Mouse (Mus musculus) heart, postnatal 14 days (tissue): ENCODE data around the gene Zscan29. TPM values are rescaled to one million over a fixed set of nuclear protein-coding genes. Genes with fewer than 3 reads are reported as not detected.

Source experiments
- DNase-seq, 2 experiments: peaks; one replicate each; pipeline ENCODE4 v3.0.0; 2021 to 2022
- intact Hi-C: fragments of 180-260 bp; cut with DNase I; formaldehyde crosslinking; loops from one replicate; pipeline ENCODE4 v1.15.1; 2025
- long read RNA-seq, 2 experiments: library from polyadenylated mRNA; stranded (forward); transcript quantifications; one replicate each; pipeline ENCODE4 v2.0.0; 2021
- total RNA-seq, 2 experiments: library from RNA; stranded (reverse); gene quantifications; 2 replicates each; pipeline ENCODE4 v1.2.3; 2021

Zscan29 gene
- 1 to 10 TPM; 7.6 to 8.5 TPM for total RNA-seq
- long read RNA-seq, experiment 1, transcript Zscan29-203 (2 exons, 2,894 nt), result major isoform, 5 of 13 reads
- long read RNA-seq, experiment 1, partial matches to known transcripts, result 8 of 13 reads
- long read RNA-seq, experiment 1, other reads (novel, unspliced or antisense), result 0 of 13 reads
- long read RNA-seq, experiment 2, full-length matches to known transcripts, result 9 of 17 reads
- long read RNA-seq, experiment 2, partial matches to known transcripts, result 6 of 17 reads
- long read RNA-seq, experiment 2, other reads (novel, unspliced or antisense), result 2 of 17 reads

DNA sequence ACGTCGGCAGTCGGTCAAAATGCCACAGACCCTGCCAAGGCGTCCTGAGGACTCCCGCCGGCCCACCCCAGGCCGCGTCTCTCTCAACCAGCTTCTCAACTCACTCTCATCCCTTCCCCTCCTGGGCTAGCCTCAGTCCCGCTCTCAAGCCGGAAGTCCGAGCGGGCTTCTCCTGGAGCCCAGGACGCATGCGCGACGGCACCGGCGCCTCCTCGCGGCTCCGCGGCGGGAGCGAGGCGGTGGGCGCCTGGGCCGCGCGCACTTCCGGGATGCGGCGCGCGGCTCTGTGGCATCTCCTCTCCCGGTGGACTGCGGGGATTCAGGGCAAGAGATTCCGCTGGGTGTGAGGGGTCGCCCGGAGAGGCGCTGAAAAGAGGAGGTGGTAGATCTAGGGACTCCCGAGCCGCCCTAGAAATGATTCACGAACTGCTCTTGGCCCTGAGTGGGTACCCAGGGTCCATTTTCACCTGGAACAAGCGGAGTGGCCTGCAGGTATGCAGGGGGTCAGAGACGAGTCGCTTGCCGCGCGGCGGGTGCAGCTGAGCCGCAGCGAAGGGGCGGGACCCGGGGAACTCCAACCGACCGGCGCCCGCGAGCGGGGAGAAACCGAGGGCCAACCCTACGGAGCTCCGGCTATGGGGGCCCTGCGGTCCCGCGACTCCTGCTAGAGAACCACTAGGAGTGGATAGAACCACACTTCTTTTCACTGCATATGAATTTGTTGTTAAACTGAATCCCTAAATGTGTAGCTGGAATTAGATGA is at the start of gene Zscan29:
Gene Zscan29, minus strand, starts transcription at position 146 of the 763 bp plus-strand sequence.
- DNase-seq, result peak; percentile 94 to 95
- intact Hi-C loops, result no loop called here

GRCm38 (mm10) chr2:121219994-121220393 is 49.1 kb upstream of the Zscan29 start:
- intact Hi-C loops, result no loop called here
- no peak for DNase-seq

DNA sequence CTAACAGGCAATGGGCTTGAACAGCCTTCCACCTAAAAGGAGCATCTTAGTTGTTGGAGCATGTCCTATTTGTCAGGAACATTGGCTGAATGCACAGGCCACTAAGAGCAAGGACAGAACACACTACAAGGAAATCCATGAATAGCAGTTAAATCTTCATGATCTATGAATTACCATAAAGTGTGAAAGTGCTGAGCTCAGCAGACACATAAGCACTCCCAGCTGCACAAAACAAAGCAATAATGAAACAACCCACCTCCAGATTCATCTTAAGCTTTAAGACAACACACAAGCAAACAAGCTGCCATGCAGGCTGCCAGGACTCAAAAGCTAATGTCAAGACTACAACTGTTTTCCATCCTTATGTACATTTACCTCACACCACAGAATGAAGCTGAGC is 48.3 kb upstream of the Zscan29 start:
- intact Hi-C loops, result no loop called here
- no peak for DNase-seq

DNA sequence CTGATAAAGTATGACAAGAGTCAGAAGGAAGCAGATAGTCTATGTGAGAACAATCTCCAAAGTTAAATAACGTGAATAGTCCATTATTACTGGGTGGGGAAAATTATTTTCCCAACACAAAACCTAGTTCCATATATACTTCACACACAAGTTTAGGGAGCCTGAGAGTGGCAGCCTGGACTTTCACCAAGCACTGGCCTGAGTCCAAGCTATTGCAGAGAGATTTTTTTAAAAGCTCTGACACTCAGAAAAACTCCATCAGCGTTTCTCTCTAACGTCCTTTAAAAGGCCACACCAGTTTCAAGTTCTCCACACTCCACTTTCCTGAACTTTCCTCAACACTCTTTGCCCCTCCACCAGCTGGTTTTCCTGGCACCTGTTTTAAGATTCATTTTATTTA is 43.6 kb upstream of the Zscan29 start:
- intact Hi-C loops, result no loop called here
- peak; percentile 7 to 14 for DNase-seq

DNA sequence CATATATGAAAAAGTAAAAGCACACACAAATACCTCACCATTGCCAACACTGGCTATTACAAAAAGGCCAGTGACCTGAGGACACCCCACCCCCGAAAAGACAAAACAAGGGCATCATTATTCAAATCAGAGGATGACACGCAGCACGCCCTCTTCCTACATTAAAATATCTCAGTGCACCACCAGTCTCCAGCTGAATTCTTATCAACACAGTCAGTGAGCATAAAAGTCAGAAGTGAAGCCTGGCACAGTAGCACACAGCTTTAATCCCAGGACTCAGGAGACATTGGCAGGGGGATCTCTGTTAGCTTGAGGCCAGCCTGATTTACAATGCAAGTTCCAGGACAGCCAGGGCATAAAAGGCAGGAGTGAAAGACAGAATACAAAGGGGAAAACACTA is 35.6 kb upstream of the Zscan29 start:
- intact Hi-C loops, result no loop called here
- DNase-seq, result no peak

GRCm38 (mm10) chr2:121204276-121204675 is 33.4 kb upstream of the Zscan29 start:
- intact Hi-C loops, result no loop called here

GRCm38 (mm10) chr2:121195466-121195865 is 24.5 kb upstream of the Zscan29 start:
- intact Hi-C loops, result no loop called here
- no peak for DNase-seq

More at GRCm38 (mm10) chr2:121204276-121204675, 33.4 kb upstream of the Zscan29 start:
- DNase-seq, result no peak

- intact Hi-C loops, result no loop called here
- no peak for DNase-seq
These were observed 17.6 kb upstream of the Zscan29 start for GRCm38 (mm10) chr2:121188530-121188929.

DNA sequence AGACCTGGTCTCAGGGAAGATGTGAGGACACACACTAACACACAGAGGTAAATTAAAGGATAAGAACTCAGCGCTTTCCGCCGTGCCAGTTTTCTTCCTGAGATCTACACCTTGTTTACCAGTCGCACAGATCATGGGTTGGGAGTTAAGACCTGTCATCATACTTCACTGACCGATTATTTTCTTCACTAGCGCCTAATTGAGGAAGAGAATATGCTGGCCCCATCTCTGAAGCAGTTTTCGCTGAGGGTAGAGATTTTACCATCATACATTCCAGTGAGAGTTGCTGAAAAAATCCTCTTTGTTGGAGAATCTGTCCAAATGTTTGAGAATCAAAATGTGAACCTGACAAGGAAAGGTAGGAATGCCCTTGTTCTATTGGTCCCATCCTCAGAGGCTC is 13.2 kb upstream of the Zscan29 start:
- DNase-seq, result no peak
- intact Hi-C loops, result no loop called here

DNA sequence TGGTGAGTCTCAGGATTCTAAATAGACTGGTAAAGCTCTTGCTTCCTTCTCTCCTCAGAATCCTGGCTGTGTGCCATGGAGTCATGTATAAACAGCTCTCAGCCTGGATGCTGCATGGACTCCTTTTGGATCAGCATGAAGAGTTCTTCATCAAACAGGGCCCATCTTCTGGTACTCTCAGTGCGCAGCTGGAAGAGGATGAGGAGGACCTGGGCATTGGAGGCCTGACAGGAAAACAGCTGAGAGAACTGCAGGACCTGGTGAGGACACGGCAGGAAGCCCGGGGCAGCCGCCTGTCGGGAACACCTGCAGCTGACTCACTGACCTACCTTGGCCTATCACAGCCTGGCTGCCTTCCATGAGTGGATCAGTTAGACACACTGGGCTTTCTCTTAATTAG is 12.5 kb upstream of the Zscan29 start:
- intact Hi-C loops, result no loop called here
- no peak for DNase-seq

GRCm38 (mm10) chr2:121178828-121179479 is 8.0 kb upstream of the Zscan29 start:
- intact Hi-C loops, result no loop called here
- no peak for DNase-seq

GRCm38 (mm10) chr2:121170481-121170971 is 399 bp downstream of the Zscan29 start, which contains the start of gene Tubgcp4:
Tubgcp4 (plus strand) TSS chr2:121170654.
- DNase-seq, result no peak
- intact Hi-C loops, result no loop called here

GRCm38 (mm10) chr2:121169902-121170301 is 1.0 kb downstream of the Zscan29 start:
- intact Hi-C loops, result no loop called here
- DNase-seq, result peak; percentile 33 to 40

- no peak for DNase-seq
- intact Hi-C loops, result no loop called here
These were observed 1.8 kb downstream of the Zscan29 start for GRCm38 (mm10) chr2:121169173-121169572.

- intact Hi-C loops, result no loop called here
- DNase-seq, result no peak
These were observed 17.8 kb downstream of the Zscan29 start for GRCm38 (mm10) chr2:121153100-121153499.

DNA sequence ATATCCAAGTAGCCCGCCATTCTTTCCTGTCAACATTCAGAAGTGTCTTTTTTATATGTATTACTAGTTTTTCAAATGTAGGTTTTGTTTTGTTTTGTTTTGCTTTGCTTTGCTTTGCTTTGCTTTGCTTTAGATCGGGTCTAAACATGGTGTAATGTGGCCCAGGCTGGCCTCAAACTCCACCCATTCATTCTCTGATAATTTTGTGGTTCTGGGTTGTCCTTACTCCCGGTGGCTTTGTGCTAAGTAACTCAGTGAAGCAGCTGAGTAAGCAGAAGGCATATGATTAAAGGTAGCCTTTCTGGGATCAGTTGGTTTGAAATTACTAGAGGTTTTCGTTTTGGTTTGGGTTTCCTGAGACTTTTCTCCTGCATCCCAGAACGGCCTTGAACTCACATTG is 21.2 kb downstream of the Zscan29 start:
- DNase-seq, result no peak
- intact Hi-C loops, result no loop called here

- no peak for DNase-seq
- intact Hi-C loops, result no loop called here
These were observed 28.5 kb downstream of the Zscan29 start for GRCm38 (mm10) chr2:121142415-121142814.

DNA sequence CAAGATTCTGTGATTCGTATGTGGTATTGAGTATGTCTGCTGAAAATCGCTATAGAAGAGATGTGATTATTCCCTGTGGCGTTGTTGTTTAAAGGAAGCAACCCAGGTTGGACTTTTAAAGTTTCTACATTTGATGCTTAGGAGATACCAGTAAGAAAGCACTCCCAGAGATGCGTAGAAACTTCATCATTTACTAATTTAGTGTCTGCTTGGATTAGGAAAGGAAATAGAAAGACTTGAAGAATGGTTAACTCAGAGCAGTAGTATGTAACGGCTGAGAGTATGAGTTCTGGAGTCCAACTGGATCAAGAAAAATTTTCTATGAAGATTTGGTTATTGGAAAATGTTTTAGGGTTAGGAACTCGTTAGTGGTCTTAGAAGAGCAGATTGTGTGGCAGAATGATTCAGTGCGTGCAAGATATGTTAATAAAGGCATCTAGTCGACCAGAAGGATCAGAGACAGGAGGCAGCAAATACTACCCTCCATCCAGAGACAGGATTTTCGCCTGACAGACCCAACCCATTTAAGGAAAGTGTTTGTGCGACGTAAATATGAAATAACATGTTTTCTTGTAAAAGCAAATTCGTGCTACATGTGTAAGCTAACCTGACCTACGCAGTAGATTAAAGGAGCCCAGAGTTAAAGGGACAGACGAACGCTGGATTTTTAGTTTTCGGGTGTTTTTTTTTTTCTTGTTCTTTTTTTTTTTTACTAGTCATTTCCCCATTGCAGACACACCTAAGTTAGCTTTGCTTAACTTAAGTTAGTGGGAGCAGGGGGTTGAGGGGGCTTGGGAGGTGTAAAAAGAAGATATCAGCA is 29.5 kb downstream of the Zscan29 start:
- intact Hi-C loops, result no loop called here
- DNase-seq, result no peak

GRCm38 (mm10) chr2:121140018-121140882 is 30.7 kb downstream of the Zscan29 start, which contains the start of the genes Adal and Lcmt2:
Adal (plus strand) TSS chr2:121140428.
Lcmt2 (minus strand) TSS chr2:121140653.
- intact Hi-C loops, result no loop called here
- peak; percentile 94 to 95 for DNase-seq
